8 mouse cellular contexts compared by ENCODE assay signal in the genomic region with DNA sequence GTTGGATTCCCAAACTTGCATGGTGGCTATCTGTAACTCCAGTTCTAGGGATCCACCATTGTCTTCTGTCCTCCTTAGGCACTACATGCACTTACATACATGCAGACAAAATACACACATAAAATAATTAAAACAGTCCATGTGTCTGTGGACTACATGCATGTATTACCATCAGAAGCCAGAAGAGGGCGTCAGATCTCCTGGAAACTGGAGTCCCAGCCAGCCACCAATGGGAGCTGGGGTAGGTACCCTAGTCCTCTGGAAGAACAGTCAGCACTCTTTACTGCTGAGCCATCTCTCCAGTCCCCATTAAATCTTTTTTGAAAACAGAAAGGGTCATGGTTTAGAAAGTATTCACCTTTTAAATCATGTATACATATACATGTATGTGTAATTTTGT. TPM values are rescaled to one million over a fixed set of nuclear protein-coding genes. Genes with fewer than 3 reads are reported as not detected.
DNase-seq lines count a peak whose midpoint lies in the region.

No protein-coding gene starts in this region.

- DNase-seq in adrenal gland, postnatal 10 days = peak; percentile 46
- DNase-seq in adrenal gland, adult 8-10 months = no peak
- peak; percentile 41 for DNase-seq in kidney, adult 9 months
- DNase-seq in kidney, adult 18-20 months = no peak
- peak; percentile 71 for DNase-seq in ZHBTc4 (ENCODE audit: low read depth, low spot score)
- DNase-seq in lung, postnatal 25 days (ENCODE audit: low spot score) = peak; percentile 21
- no peak for DNase-seq in right cerebral cortex, postnatal 25 days
- DNase-seq in layer of hippocampus, adult 8-10 months (ENCODE audit: low spot score in 2 of 2) = no peak

RNA-seq across cellular contexts. Expression of gene Nono, which starts 1.3 kb away (rescaled TPM):
- total RNA-seq in adrenal gland, postnatal 10 days (2021) = 100 to 1,000 TPM; 185 to 186 TPM
- 100 to 1,000 TPM; 175 to 204 (median 197) TPM for total RNA-seq in adrenal gland, adult 8-10 months (2022)
- 100 to 1,000 TPM; 121 to 138 (median 128) TPM for total RNA-seq in layer of hippocampus, adult 8-10 months (2022)

RNA-seq across cellular contexts. Expression of gene Zmym3, which starts 7.1 kb away (rescaled TPM):
- 10 to 100 TPM; 54.9 to 91.8 TPM for total RNA-seq in adrenal gland, postnatal 10 days (2021)
- total RNA-seq in adrenal gland, adult 8-10 months (2022) = 100 to 1,000 TPM in 2 of 4 experiments, 10 to 100 TPM in 2; 87.4 to 124 (median 103) TPM
- 100 to 1,000 TPM; 169 to 203 (median 194) TPM for total RNA-seq in layer of hippocampus, adult 8-10 months (2022)

RNA-seq across cellular contexts. Expression of gene Itgb1bp2, which starts 21.1 kb away (rescaled TPM):
- 10 to 100 TPM in 1 of 2 experiments, 1 to 10 TPM in 1; 8.9 to 43.1 TPM for total RNA-seq in adrenal gland, postnatal 10 days (2021)
- 1 to 10 TPM in 1 of 4 experiments, under 1 TPM in 3; 0.38 to 1.3 (median 0.67) TPM for total RNA-seq in adrenal gland, adult 8-10 months (2022)
- 1 to 10 TPM in 3 of 4 experiments, not detected in 1; 1.2 to 2.1 (median 1.4) TPM for total RNA-seq in layer of hippocampus, adult 8-10 months (2022)

RNA-seq across cellular contexts. Expression of gene Gjb1, which starts 51.6 kb away (rescaled TPM):
- 10 to 100 TPM; 42.2 to 80.7 TPM for total RNA-seq in adrenal gland, postnatal 10 days (2021)
- under 1 TPM in 1 of 4 experiments, not detected in 3; 0.48 TPM for total RNA-seq in adrenal gland, adult 8-10 months (2022)
- total RNA-seq in layer of hippocampus, adult 8-10 months (2022) = 10 to 100 TPM; 15.2 to 18.5 (median 17.0) TPM

Comparison
In these comparisons a context has a peak if more than half of its experiments do, and no peak if none do; other contexts are left out.
1. DNase-seq: peak in adrenal gland, postnatal 10 days (single experiment), kidney, adult 9 months (single experiment), ZHBTc4 (single experiment) and lung, postnatal 25 days (single experiment); none in adrenal gland, adult 8-10 months (single experiment), kidney, adult 18-20 months (single experiment), right cerebral cortex, postnatal 25 days (single experiment) and layer of hippocampus, adult 8-10 months (0 of 2).